In genomic region chr13:23069312-23069711, GRCm38 (mm10) we compare ENCODE assay signal across 24 mouse cellular contexts. TPM values are rescaled to one million over a fixed set of nuclear protein-coding genes. Genes with fewer than 3 reads are reported as not detected.
DNase-seq lines count a peak whose midpoint lies in the region; ATAC-seq and TF ChIP-seq lines count a peak whose summit lies in the region.
"Had no signal": no experiment of that assay in that cellular context is flagged by ENCODE, and none has a peak within 500 bp of the region (broad histone marks: within the 10 kb centered on the region; RNA-seq: fewer than 3 reads in every experiment).

No protein-coding gene starts in this region.

- no peak overlapping the region for H3K4me3 ChIP-seq in stomach, embryonic 16.5 days (replicated peaks; ENCODE audit: low read length)
- no peak overlapping the region for H3K4me3 ChIP-seq in stomach, postnatal 0 days (ENCODE audit: low read depth, low read length)
- no peak overlapping the region for H3K4me3 ChIP-seq in intestine, embryonic 15.5 days (replicated peaks)
- H3K4me3 ChIP-seq in intestine, embryonic 16.5 days (ENCODE audit: low read length): no peak overlapping the region
- H3K4me3 ChIP-seq in intestine, postnatal 0 days (ENCODE audit: low read depth, low read length): no peak overlapping the region

- no peak for TF ChIP-seq EP300 in stomach, postnatal 0 days (optimal IDR thresholded peaks at IDR 0.05)

- WGBS in stomach, embryonic 16.5 days: 54% methylated on average over 2 of the region's 2 CpGs
- WGBS in stomach, postnatal 0 days: 52% methylated on average over 2 of the region's 2 CpGs
- 61% methylated on average over 2 of the region's 2 CpGs for WGBS in intestine, embryonic 15.5 days
- WGBS in intestine, embryonic 16.5 days: 64% methylated on average over 2 of the region's 2 CpGs
- WGBS in intestine, postnatal 0 days: 33% methylated on average over 2 of the region's 2 CpGs

- H3K4me2 ChIP-seq in stomach, embryonic 16.5 days (ENCODE audit: low read depth, low read length): no peak overlapping the region
- no peak overlapping the region for H3K4me2 ChIP-seq in stomach, postnatal 0 days (replicated peaks; ENCODE audit: low read depth)
- no peak overlapping the region for H3K4me2 ChIP-seq in intestine, embryonic 15.5 days (replicated peaks)
- H3K4me2 ChIP-seq in intestine, embryonic 16.5 days (ENCODE audit: low read depth, low read length): no peak overlapping the region
- H3K4me2 ChIP-seq in intestine, postnatal 0 days (replicated peaks; ENCODE audit: low read depth): no peak overlapping the region

- no peak overlapping the region for H3K27ac ChIP-seq in stomach, embryonic 16.5 days (ENCODE audit: low read length)
- no peak overlapping the region for H3K27ac ChIP-seq in stomach, postnatal 0 days (replicated peaks)
- H3K27ac ChIP-seq in intestine, embryonic 15.5 days: no peak overlapping the region
- H3K27ac ChIP-seq in intestine, embryonic 16.5 days (ENCODE audit: low read length): no peak overlapping the region
- H3K27ac ChIP-seq in intestine, postnatal 0 days (ENCODE audit: low read depth, low read length): no peak overlapping the region

- no peaks in the 10 kb centered on the region for H3K9me3 ChIP-seq in stomach, embryonic 16.5 days (replicated peaks; ENCODE audit: control insufficient read depth, low read length)
- no peaks in the 10 kb centered on the region for H3K9me3 ChIP-seq in stomach, postnatal 0 days (ENCODE audit: control insufficient read depth, low read length)
- no peaks in the 10 kb centered on the region for H3K9me3 ChIP-seq in intestine, embryonic 15.5 days
- H3K9me3 ChIP-seq in intestine, embryonic 16.5 days (ENCODE audit: control insufficient read depth, low read length): no peaks in the 10 kb centered on the region
- H3K9me3 ChIP-seq in intestine, postnatal 0 days (ENCODE audit: control insufficient read depth): no peaks in the 10 kb centered on the region
- H3K9me3 ChIP-seq: G1E had no signal

- H3K4me1 ChIP-seq in stomach, embryonic 16.5 days (ENCODE audit: control insufficient read depth, insufficient read depth, low read length): no peaks in the 10 kb centered on the region
- H3K4me1 ChIP-seq in stomach, postnatal 0 days (replicated peaks; ENCODE audit: control insufficient read depth, insufficient read depth): no peaks in the 10 kb centered on the region
- H3K4me1 ChIP-seq in intestine, embryonic 15.5 days (replicated peaks): no peaks in the 10 kb centered on the region
- no peaks in the 10 kb centered on the region for H3K4me1 ChIP-seq in intestine, embryonic 16.5 days (ENCODE audit: control insufficient read depth, insufficient read depth, low read length)
- no peaks in the 10 kb centered on the region for H3K4me1 ChIP-seq in intestine, postnatal 0 days (replicated peaks; ENCODE audit: control insufficient read depth, insufficient read depth, low read length)

- H3K9ac ChIP-seq in stomach, embryonic 16.5 days (ENCODE audit: low read length): no peak overlapping the region
- H3K9ac ChIP-seq in stomach, postnatal 0 days (ENCODE audit: low read length): no peak overlapping the region
- no peak overlapping the region for H3K9ac ChIP-seq in intestine, embryonic 15.5 days
- no peak overlapping the region for H3K9ac ChIP-seq in intestine, embryonic 16.5 days (ENCODE audit: low read depth, low read length)
- no peak overlapping the region for H3K9ac ChIP-seq in intestine, postnatal 0 days (ENCODE audit: low read depth, low read length)

- H3K27me3 ChIP-seq in stomach, embryonic 16.5 days (ENCODE audit: control insufficient read depth, insufficient read depth, low read length): no peaks in the 10 kb centered on the region
- no peaks in the 10 kb centered on the region for H3K27me3 ChIP-seq in stomach, postnatal 0 days (ENCODE audit: control insufficient read depth, insufficient read depth, low read length)
- no peaks in the 10 kb centered on the region for H3K27me3 ChIP-seq in intestine, embryonic 15.5 days (replicated peaks)
- H3K27me3 ChIP-seq in intestine, embryonic 16.5 days (replicated peaks; ENCODE audit: control insufficient read depth, insufficient read depth, low read length): no peaks in the 10 kb centered on the region
- H3K27me3 ChIP-seq in intestine, postnatal 0 days (replicated peaks; ENCODE audit: control insufficient read depth, insufficient read depth, low read length): no peaks in the 10 kb centered on the region
- H3K27me3 ChIP-seq: CH12.LX, Patski had no signal

- TF ChIP-seq CTCF in stomach, postnatal 0 days (IDR thresholded peaks at IDR 0.05; ENCODE audit: low read depth): no peak
- no peak for TF ChIP-seq CTCF in intestine, postnatal 0 days (IDR thresholded peaks at IDR 0.05; ENCODE audit: low read depth)

- no peaks in the 10 kb centered on the region for H3K36me3 ChIP-seq in stomach, embryonic 16.5 days (ENCODE audit: control insufficient read depth, insufficient read depth, low read length)
- no peaks in the 10 kb centered on the region for H3K36me3 ChIP-seq in stomach, postnatal 0 days (ENCODE audit: control insufficient read depth, insufficient read depth, low read length)
- H3K36me3 ChIP-seq in intestine, embryonic 15.5 days: no peaks in the 10 kb centered on the region
- H3K36me3 ChIP-seq in intestine, embryonic 16.5 days (ENCODE audit: control insufficient read depth, insufficient read depth, low read length): no peaks in the 10 kb centered on the region
- no peaks in the 10 kb centered on the region for H3K36me3 ChIP-seq in intestine, postnatal 0 days (ENCODE audit: control insufficient read depth, insufficient read depth)
- H3K36me3 ChIP-seq: G1E had no signal

- DNase-seq in stomach, postnatal 0 days (ENCODE audit: low spot score): no peak
- no peak for DNase-seq in layer of hippocampus, adult 9-10 months (ENCODE audit: low spot score)
- no peak for DNase-seq in cerebellum, adult 8-10 months
- DNase-seq in testis, postnatal 14 days (ENCODE audit: low spot score): no peak
- DNase-seq: adrenal gland, adult 2 months; adrenal gland, adult 8-10 months; adrenal gland, postnatal 10 days; adrenal gland, postnatal 14 days; adrenal gland, postnatal 25 days; adrenal gland, postnatal 36 days; B cell, adult 2 months; cerebellum, adult 11 months; cerebellum, adult 11-12 months had no signal

- ATAC-seq in stomach, embryonic 16.5 days (ENCODE audit: insufficient read depth, low FRiP score): 0 out of 2 replicates have a peak, but pooled peaks have one; percentile 25
- no peak for ATAC-seq in stomach, postnatal 0 days (ENCODE audit: low FRiP score, low TSS enrichment)
- ATAC-seq in intestine, embryonic 15.5 days: peak; percentile 94
- peak; percentile 98 for ATAC-seq in intestine, embryonic 16.5 days
- ATAC-seq in intestine, postnatal 0 days: peak; percentile 90
- ATAC-seq: activated CD4-positive, CD25-positive, alpha-beta regulatory T cell, adult 4 months; CD4-positive, CD25-positive, alpha-beta regulatory T cell, adult 4 months; Patski had no signal

RNA-seq across cellular contexts. Expression of gene Vmn1r215, which starts 1.5 kb away (rescaled TPM):
- polyA plus RNA-seq in stomach, embryonic 16.5 days (2015; fragmentation: Nextera tagmentation; extraction: Ambion mirVana): not detected in 2 replicates
- polyA plus RNA-seq in stomach, postnatal 0 days (2015; fragmentation: Nextera tagmentation; extraction: Ambion mirVana): not detected in 2 replicates
- polyA plus RNA-seq in intestine, embryonic 15.5 days (2015; fragmentation: Nextera tagmentation; extraction: Ambion mirVana): not detected in 2 replicates
- not detected in 2 replicates for polyA plus RNA-seq in intestine, embryonic 16.5 days (2015; fragmentation: Nextera tagmentation; extraction: Ambion mirVana)
- polyA plus RNA-seq in intestine, postnatal 0 days (2015; fragmentation: Nextera tagmentation; extraction: Ambion mirVana): not detected in 2 replicates
- polyA plus RNA-seq: activated CD4-positive, CD25-positive, alpha-beta regulatory T cell, adult 4 months; adrenal gland, adult 2 months; brain, embryonic 14.5 days; C2C12; CD4-positive, CD25-positive, alpha-beta regulatory T cell, adult 4 months; G1E; Patski had no signal

RNA-seq across cellular contexts. Expression of gene Vmn1r214, which starts 39.1 kb away (rescaled TPM):
- polyA plus RNA-seq in stomach, embryonic 16.5 days (2015; fragmentation: Nextera tagmentation; extraction: Ambion mirVana): not detected in 2 replicates
- not detected in 2 replicates for polyA plus RNA-seq in stomach, postnatal 0 days (2015; fragmentation: Nextera tagmentation; extraction: Ambion mirVana)
- not detected in 2 replicates for polyA plus RNA-seq in intestine, embryonic 15.5 days (2015; fragmentation: Nextera tagmentation; extraction: Ambion mirVana)
- not detected in 2 replicates for polyA plus RNA-seq in intestine, embryonic 16.5 days (2015; fragmentation: Nextera tagmentation; extraction: Ambion mirVana)
- not detected in 2 replicates for polyA plus RNA-seq in intestine, postnatal 0 days (2015; fragmentation: Nextera tagmentation; extraction: Ambion mirVana)
- polyA plus RNA-seq: adrenal gland, adult 2 months; brain, embryonic 14.5 days; C2C12; G1E; Patski had no signal

RNA-seq across cellular contexts. Expression of gene Vmn1r217, which starts 48.7 kb away (rescaled TPM):
- polyA plus RNA-seq in stomach, embryonic 16.5 days (2015; fragmentation: Nextera tagmentation; extraction: Ambion mirVana): not detected in 2 replicates
- not detected in 2 replicates for polyA plus RNA-seq in stomach, postnatal 0 days (2015; fragmentation: Nextera tagmentation; extraction: Ambion mirVana)
- not detected in 2 replicates for polyA plus RNA-seq in intestine, embryonic 15.5 days (2015; fragmentation: Nextera tagmentation; extraction: Ambion mirVana)
- not detected in 2 replicates for polyA plus RNA-seq in intestine, embryonic 16.5 days (2015; fragmentation: Nextera tagmentation; extraction: Ambion mirVana)
- not detected in 2 replicates for polyA plus RNA-seq in intestine, postnatal 0 days (2015; fragmentation: Nextera tagmentation; extraction: Ambion mirVana)
- polyA plus RNA-seq: activated CD4-positive, CD25-positive, alpha-beta regulatory T cell, adult 4 months; adrenal gland, adult 2 months; brain, embryonic 14.5 days; C2C12; CD4-positive, CD25-positive, alpha-beta regulatory T cell, adult 4 months; G1E; Patski had no signal
